Mouse (Mus musculus) skeletal muscle tissue, adult 2 months (tissue): ENCODE results near the gene Fam83c.

Experiments
- DNase-seq: peaks from one replicate; pipeline ENCODE4 v3.0.0-alpha.2; 2012; ENCODE audit warnings: low read depth, low spot score

Fam83c gene

DNA sequence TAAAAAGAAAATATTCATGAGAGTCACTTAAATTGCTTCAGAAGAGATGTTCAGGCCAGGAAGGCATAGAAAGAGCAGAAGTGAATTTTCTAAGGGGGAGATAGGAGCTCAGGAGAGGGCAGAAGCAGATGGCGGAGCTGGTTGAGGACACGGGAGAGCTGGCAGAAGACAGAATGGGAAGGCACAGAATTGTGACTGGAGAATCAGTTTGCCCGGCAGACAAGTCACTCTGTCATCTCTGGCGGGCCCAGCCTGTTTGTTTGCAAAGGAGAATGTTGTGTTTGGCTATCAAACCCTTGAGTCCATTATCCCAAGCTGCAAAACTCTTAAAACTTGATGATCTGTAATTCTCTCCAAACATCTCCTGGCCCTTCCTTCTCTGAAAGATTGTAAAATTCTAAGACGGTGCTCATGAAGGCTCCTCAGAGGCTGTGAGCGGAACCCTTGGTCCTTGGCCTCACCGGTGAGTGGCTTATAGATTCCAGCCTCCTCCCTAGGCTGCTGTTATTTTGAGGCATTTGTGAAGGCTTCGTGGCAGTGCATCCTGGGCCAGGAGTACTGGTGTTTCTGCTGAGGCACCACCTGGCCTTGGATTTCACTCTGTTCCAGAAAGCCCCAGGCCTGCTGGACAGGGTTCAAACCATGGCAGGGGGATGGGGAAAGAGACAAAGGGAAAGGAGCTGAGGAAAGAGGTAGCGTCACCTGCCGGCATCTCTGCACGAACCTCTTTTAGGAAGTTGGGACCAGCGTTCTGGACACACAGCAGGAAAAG is 39.8 kb downstream of the Fam83c start:
- DNase-seq = no peak

DNA sequence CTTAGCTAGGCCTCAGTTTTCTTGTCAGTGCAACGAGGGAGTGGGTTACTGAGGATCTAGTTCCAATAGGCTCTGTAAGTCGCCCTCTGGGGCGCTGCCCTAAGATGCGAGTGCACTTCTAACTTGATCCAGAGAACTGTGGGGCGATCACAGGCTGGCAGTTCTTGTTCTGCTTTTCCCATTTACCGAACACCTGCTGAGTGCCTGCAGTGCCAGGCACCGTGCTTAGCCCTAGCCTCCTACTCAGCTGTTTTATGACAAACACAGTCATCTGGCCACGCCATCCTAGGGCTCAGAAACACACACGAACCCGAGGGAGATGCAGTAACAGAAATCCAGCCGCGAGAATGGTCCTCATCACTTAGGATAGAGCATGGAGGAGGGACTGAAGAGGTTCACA is 41.8 kb downstream of the Fam83c start:
- no peak for DNase-seq

DNA sequence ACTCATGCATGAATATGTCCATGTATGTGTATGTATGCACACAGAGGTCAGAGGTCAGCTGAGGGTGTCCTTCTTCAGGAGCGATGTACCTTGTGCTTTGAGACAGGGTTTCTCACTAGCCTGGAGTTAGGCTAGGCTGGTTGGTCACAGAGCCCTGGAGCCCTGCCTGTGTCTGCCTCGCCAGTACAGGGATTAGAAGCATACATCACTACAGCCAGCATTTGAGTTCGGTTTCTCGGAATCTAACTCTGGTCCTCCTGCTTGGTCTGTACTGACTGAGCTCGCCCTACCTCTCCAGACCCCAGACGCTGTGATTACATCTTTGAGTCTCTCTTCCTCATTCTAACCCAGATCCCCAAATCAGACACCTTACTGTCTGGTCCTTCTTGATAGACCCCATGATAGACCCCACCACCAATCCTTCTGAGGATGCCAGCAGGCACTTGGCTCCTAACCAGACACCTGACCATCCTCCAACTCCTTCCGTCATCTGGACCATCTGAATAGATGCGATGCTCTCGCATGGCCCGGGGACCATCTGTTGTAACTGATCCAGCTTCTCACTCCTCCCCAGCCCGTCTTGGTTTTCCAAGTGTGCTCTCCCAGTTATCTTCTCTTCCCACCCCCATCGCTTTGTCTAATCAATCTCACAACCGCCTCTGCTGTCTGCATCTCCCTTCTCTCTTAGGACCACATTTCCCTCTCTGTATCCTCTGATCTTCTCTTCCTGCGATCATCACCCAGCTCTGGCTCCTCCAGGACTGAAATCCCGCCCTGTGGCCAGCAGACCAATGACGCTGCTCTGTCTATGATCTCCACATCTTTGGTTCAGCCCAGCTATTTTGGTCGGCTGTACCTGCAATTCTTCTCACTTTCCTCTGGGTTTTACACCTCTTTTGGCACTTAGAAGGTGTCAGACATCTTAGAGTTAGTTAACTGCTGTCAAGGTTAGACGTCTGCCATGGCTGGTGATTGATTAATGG is 46.4 kb downstream of the Fam83c start:
- no peak for DNase-seq

DNA sequence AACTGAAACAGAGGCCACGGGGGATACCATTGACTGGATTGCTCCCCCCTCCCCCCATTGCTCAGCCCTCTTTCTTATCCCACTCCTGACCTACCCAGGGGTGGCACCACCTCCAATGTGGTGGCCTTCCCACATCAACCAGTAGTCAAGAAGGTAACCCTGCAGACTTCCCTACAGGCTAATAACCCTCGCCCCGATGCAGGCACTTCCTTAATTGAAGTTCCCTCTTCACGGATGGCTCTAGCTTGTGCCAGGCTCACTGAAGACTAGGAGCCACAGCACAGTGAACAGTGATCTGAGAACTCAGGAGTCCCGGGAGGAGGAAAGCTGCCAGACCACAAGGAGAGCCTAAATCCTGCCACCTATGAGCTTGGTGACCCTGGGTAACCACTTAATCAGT is 47.7 kb downstream of the Fam83c start:
- DNase-seq = no peak

DNA sequence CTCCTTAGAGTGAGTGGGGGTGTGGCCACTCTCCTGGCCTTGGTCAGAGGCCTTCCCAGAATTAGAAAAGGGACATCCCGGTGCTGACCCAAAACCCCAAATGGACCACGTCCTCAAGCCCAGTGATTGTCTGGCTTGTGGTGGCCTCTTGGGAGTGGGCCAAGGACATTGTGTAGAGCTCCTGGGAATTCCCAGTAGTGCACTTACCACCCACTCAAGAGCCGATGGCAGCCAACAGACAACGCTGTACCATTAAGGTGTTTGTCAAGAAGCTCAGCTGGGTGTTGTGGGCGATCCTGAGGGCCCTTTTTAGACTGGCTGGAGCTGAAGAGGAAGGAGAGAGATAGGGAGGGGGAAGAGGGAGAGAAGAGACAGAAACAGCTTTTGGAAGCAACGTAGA is 50.1 kb downstream of the Fam83c start:
- DNase-seq = no peak

DNA sequence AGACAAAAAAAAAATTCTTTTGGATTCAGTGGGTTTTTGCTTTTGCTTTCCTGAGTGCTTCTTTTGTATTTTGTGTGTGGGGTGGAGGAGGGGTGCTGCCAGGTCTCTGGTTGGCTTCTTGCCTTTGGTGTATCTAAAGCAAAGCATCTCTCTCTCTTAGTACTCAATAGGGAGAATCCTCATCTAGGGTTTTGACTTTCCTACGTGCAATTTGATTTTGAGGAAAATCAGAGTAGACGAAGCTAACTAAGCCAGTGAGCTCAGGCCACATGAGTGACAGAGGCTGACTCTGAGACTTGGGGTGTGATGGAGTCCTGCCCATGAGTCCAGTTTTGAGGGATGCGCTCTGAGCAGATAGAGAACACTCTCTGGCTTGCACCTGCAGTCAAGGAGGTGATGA is 55.1 kb downstream of the Fam83c start:
- no peak for DNase-seq

DNA sequence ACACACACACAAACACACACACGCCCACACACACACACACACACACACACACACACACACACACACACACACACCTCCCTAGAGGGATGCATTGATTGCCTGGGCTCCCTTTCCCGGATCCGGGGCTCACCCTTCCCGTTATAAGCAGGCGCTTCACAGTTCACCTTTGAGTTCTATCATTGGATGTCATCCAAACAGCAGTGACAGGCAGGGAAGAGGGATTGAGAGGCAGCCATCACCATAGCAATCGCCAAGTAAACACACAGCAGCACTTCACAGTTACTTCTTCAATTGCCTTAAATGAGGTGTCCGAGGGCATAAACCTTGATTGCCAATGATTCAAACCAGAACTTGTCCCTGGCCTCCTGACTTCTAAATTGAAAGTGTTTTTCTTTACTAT is 55.6 kb downstream of the Fam83c start:
- DNase-seq = no peak

DNA sequence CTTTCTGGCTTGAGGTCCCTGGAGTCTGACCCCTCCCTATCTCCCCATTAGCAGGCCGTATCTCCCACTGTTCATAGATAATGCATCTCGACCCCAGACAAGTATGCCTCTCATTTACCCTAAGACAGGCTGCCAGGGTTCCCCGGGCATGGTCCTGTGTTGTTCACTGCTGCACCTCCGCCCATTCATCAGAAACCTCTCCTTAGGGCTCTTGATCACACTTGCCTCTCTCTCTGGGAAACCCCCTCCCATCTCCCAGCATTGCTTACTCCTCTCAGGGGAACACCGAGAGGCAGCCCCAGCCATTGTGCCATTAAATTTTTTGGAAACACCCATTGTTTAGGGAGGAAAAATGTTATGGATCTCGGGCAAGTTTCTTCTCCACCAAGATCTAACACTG is 56.6 kb downstream of the Fam83c start:
- no peak for DNase-seq

DNA sequence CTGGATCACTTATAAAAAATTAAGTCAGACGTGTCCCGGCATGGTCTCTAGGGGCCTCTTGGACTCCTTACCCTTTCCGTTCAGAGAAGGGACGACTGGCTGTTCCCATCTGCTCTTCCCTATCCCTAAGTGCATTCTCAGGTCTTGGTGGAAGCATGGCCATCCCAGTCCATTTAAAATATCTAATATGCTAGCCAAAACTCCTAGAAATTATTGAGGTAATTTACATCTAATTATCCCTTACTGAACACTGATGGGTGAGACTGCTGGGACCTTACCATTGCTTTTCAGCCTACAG is 57.0 kb downstream of the Fam83c start:
- no peak for DNase-seq
